Mouse (Mus musculus) cerebral cortex, adult 2 months (tissue): Measurements from ENCODE around the gene Tsnaxip1.

Experiments used
- WGBS: fragments of 180-500 bp; shearing (Covaris S2); methylation state at CpG from one replicate; pipeline ENCODE4 v1.1.7; 2018; 5-methylcytosine and 5-hydroxymethylcytosine counted together

The Tsnaxip1 gene

GRCm38 (mm10) chr8:105819659-105820058 lies 7.9 kb upstream of the Tsnaxip1 start:
- 90% methylated on average over 3 of the region's 3 CpGs for WGBS

GRCm38 (mm10) chr8:105820925-105821324 lies 6.6 kb upstream of the Tsnaxip1 start:
- WGBS = 70% methylated on average over 1 of the region's 1 CpGs

- WGBS = 73% methylated on average over 4 of the region's 4 CpGs
These were observed 2.0 kb upstream of the Tsnaxip1 start for GRCm38 (mm10) chr8:105825506-105825905.

GRCm38 (mm10) chr8:105826379-105826778 lies 1.2 kb upstream of the Tsnaxip1 start:
- WGBS = 1% methylated on average over 4 of the region's 4 CpGs

- 81% methylated on average over 2 of the region's 2 CpGs for WGBS
These were observed 6.2 kb downstream of the Tsnaxip1 start for GRCm38 (mm10) chr8:105833740-105834139.

GRCm38 (mm10) chr8:105835318-105835717 lies 7.8 kb downstream of the Tsnaxip1 start:
- 28% methylated on average over 11 of the region's 11 CpGs for WGBS

- WGBS = 63% methylated on average over 6 of the region's 6 CpGs
These were observed 9.5 kb downstream of the Tsnaxip1 start for GRCm38 (mm10) chr8:105836991-105837390.

- 90% methylated on average over 5 of the region's 5 CpGs for WGBS
These were observed 11.7 kb downstream of the Tsnaxip1 start for GRCm38 (mm10) chr8:105839209-105839608.

- WGBS = 90% methylated on average over 11 of the region's 11 CpGs
These were observed 19.1 kb downstream of the Tsnaxip1 start for GRCm38 (mm10) chr8:105846678-105847077.

GRCm38 (mm10) chr8:105850014-105850413 lies 22.5 kb downstream of the Tsnaxip1 start:
- 88% methylated on average over 4 of the region's 4 CpGs for whole genome bisulfite sequencing

GRCm38 (mm10) chr8:105850611-105851010 lies 23.1 kb downstream of the Tsnaxip1 start:
- WGBS = 72% methylated on average over 7 of the region's 7 CpGs

GRCm38 (mm10) chr8:105851651-105852143 lies 24.2 kb downstream of the Tsnaxip1 start:
- WGBS = under 1% methylated on average over 34 of the region's 34 CpGs

GRCm38 (mm10) chr8:105852146-105852729 lies 24.7 kb downstream of the Tsnaxip1 start:
- 77% methylated on average over 12 of the region's 12 CpGs for WGBS

GRCm38 (mm10) chr8:105853178-105853577 lies 25.6 kb downstream of the Tsnaxip1 start, which contains the start of gene Cenpt:
Cenpt (minus strand) TSS chr8:105853278.
- WGBS = 83% methylated on average over 3 of the region's 3 CpGs

- WGBS = 24% methylated on average over 8 of the region's 8 CpGs
These were observed 26.8 kb downstream of the Tsnaxip1 start for GRCm38 (mm10) chr8:105854303-105854702.

- under 1% methylated on average over 43 of the region's 43 CpGs for WGBS
These were observed 27.2 kb downstream of the Tsnaxip1 start, which contains the start of gene Thap11 for GRCm38 (mm10) chr8:105854715-105855216. Thap11 (plus strand) TSS chr8:105855132.

- WGBS = under 1% methylated on average over 70 of the region's 71 CpGs
These were observed 28.0 kb downstream of the Tsnaxip1 start for GRCm38 (mm10) chr8:105855248-105856167.

- WGBS = 8% methylated on average over 15 of the region's 15 CpGs
These were observed 28.8 kb downstream of the Tsnaxip1 start for GRCm38 (mm10) chr8:105856168-105856835.

- 75% methylated on average over 5 of the region's 5 CpGs for WGBS
These were observed 31.0 kb downstream of the Tsnaxip1 start for GRCm38 (mm10) chr8:105858495-105858894.

GRCm38 (mm10) chr8:105859314-105859713 lies 31.8 kb downstream of the Tsnaxip1 start:
- WGBS = 64% methylated on average over 5 of the region's 5 CpGs

- WGBS = under 1% methylated on average over 59 of the region's 59 CpGs
These were observed 32.8 kb downstream of the Tsnaxip1 start, which contains the start of gene Nutf2 for GRCm38 (mm10) chr8:105860143-105860981. Nutf2 (plus strand) TSS chr8:105860580.
